Mouse (Mus musculus): ENCODE measurements around the gene Amn.

Gene Amn

DNA sequence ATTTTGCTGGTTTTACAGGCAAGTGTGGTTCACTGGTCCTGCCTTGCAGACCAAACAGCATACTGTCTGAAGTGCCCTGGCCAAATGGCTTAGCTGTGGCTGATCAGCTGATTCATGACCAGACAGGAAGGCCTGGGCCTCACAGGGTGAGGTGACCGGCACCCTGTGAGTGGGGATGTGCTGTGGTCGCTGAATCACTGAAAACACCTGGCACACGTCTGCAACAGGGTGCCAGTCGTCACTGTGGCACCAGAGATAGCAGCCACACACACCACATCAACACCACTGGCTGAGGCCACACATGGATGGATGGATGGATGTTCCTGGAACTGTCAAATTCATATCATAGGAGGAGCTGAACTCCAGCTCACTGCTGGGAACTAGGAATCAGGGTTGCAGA is 52.5 kb downstream of the Amn start:
- no peak for DNase-seq (ENCODE audit: low spot score)

DNA sequence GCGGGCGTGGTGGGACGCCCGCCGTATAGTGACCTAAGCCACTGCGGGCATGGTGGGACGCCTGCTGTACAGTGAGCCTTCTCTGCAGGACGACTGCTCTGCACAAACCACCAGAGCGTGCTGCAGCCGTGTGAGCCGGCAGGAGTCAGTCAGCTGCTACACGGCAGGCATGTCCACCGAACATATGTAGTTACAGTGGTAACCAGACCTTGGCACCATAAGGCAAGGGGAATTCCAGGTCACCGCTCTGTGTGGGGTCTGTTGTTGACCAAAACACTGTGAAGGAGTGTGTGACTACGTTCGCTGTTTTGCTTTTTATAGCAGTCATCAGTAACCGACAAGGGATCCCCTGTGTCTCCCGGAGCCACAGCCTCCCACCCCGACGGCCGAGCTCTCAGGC is 53.6 kb downstream of the Amn start:
- no peak for DNase-seq (ENCODE audit: low spot score)

DNA sequence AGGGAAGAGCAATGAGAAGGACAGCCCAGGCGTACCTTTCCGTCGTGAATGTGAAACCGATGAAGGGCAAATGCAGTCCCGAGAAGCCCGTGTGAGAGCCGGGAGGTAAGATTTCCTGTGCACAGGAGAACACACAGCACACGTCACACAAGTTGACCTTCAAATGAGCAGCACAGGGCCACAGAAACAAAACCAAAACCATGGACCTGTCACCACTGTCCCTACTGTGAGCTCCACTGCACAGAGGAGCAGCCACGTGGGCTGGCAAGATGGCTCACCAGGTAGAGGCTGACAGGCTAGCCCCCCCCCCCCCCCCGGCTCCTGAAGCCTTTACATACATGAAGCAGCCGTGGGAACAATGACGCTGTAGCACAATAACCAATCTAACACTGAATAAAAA is 54.1 kb downstream of the Amn start:
- no peak for DNase-seq (ENCODE audit: low spot score)

DNA sequence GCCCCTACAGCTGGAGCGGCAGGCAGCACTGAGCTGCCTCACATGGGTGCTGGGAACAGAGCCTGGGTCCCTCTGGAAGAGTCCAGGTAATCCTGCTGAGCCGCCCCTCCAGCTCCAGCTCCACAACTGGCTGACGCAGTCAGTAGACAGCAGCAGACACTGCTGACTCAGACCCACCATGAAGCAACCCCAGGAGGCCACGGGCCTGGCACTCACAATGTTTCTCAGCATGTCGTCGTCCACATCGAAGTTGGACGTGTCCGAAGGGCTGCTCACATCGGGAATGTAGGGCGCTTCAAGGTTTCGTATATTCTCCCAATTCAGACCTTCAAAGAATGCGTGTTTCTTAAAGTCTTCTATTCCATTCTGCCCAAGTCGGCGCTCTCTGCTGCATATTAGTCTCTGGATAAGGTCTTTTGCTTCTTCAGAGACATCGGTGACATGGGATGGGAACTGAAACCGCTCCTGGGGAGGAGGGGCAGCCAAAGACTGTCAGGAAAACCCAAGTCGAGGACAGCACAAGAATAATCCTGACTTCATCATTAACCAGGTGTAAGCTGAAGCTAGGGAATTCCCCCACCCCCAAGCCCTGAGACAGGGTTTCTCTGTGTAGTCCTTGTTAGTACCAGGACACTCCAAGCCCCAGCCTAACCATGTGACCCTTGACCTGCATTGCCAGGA is 55.0 kb downstream of the Amn start:
- DNase-seq (ENCODE audit: low spot score): no peak
